Mouse (Mus musculus): ENCODE data around the gene Srgap3. TPM values are rescaled to one million over a fixed set of nuclear protein-coding genes. Genes with fewer than 3 reads are reported as not detected.
"Not testable (repeated sequence)": the region's sequence is repeated elsewhere in the genome, so short reads cannot be mapped to it uniquely, and the experiment has no call there.

Srgap3 gene
- polyA plus RNA-seq, 1 experiment = 2.5 TPM

GRCm38 (mm10) chr6:112861351-112862297 lies 85.4 kb downstream of the Srgap3 start:
- no peak for DNase-seq (ENCODE audit: low spot score)

- DNase-seq (ENCODE audit: low spot score) = not testable (repeated sequence)
Observed at GRCm38 (mm10) chr6:112860290-112860689, 86.8 kb downstream of the Srgap3 start.

GRCm38 (mm10) chr6:112857057-112857456 lies 90.0 kb downstream of the Srgap3 start:
- DNase-seq (ENCODE audit: low spot score) = no peak

- DNase-seq (ENCODE audit: low spot score) = no peak
Observed at GRCm38 (mm10) chr6:112855183-112855582, 91.9 kb downstream of the Srgap3 start.

GRCm38 (mm10) chr6:112852261-112853235 lies 94.5 kb downstream of the Srgap3 start:
- DNase-seq (ENCODE audit: low spot score) = no peak

GRCm38 (mm10) chr6:112850745-112851144 lies 96.3 kb downstream of the Srgap3 start:
- no peak for DNase-seq (ENCODE audit: low spot score)

- no peak for DNase-seq (ENCODE audit: low spot score)
Observed at GRCm38 (mm10) chr6:112848629-112849180, 98.4 kb downstream of the Srgap3 start.

- no peak for DNase-seq (ENCODE audit: low spot score)
Observed at GRCm38 (mm10) chr6:112846863-112847262, 100.2 kb downstream of the Srgap3 start.

GRCm38 (mm10) chr6:112842426-112842825 lies 104.6 kb downstream of the Srgap3 start:
- DNase-seq (ENCODE audit: low spot score) = no peak

GRCm38 (mm10) chr6:112840400-112840799 lies 106.7 kb downstream of the Srgap3 start:
- DNase-seq (ENCODE audit: low spot score) = no peak

GRCm38 (mm10) chr6:112839391-112839790 lies 107.7 kb downstream of the Srgap3 start:
- DNase-seq (ENCODE audit: low spot score) = no peak

- DNase-seq (ENCODE audit: low spot score) = no peak
Observed at GRCm38 (mm10) chr6:112838879-112839278, 108.2 kb downstream of the Srgap3 start.

GRCm38 (mm10) chr6:112836712-112837111 lies 110.4 kb downstream of the Srgap3 start:
- DNase-seq (ENCODE audit: low spot score) = no peak

- no peak for DNase-seq (ENCODE audit: low spot score)
Observed at GRCm38 (mm10) chr6:112835413-112835812, 111.7 kb downstream of the Srgap3 start.

- no peak for DNase-seq (ENCODE audit: low spot score)
Observed at GRCm38 (mm10) chr6:112834430-112834829, 112.6 kb downstream of the Srgap3 start.

- DNase-seq (ENCODE audit: low spot score) = no peak
Observed at GRCm38 (mm10) chr6:112833763-112834162, 113.3 kb downstream of the Srgap3 start.

- no peak for DNase-seq (ENCODE audit: low spot score)
Observed at GRCm38 (mm10) chr6:112829196-112829595, 117.9 kb downstream of the Srgap3 start.

GRCm38 (mm10) chr6:112828420-112828819 lies 118.6 kb downstream of the Srgap3 start:
- DNase-seq (ENCODE audit: low spot score) = no peak

- DNase-seq (ENCODE audit: low spot score) = no peak
Observed at GRCm38 (mm10) chr6:112825657-112826056, 121.4 kb downstream of the Srgap3 start.

GRCm38 (mm10) chr6:112823096-112823495 lies 124.0 kb downstream of the Srgap3 start:
- DNase-seq (ENCODE audit: low spot score) = no peak

GRCm38 (mm10) chr6:112820298-112820992 lies 126.6 kb downstream of the Srgap3 start:
- DNase-seq (ENCODE audit: low spot score) = no peak
